Mouse (Mus musculus): ENCODE results near the gene Duox2.
A peak's percentile ranks its signal among the peaks of the same experiment; 100 is the strongest.

The Duox2 gene

GRCm38 (mm10) chr2:122301921-122302573 is 3.8 kb upstream of the Duox2 start:
- DNase-seq (ENCODE audit: low spot score), result no peak

- no peak for DNase-seq (ENCODE audit: low spot score)
Observed at GRCm38 (mm10) chr2:122301081-122301920, 3.1 kb upstream of the Duox2 start.

GRCm38 (mm10) chr2:122300656-122301020 is 2.4 kb upstream of the Duox2 start:
- DNase-seq (ENCODE audit: low spot score), result no peak

- no peak for DNase-seq (ENCODE audit: low spot score)
Observed at GRCm38 (mm10) chr2:122299911-122300655, 1.8 kb upstream of the Duox2 start.

GRCm38 (mm10) chr2:122298596-122299490 is 594 bp upstream of the Duox2 start, which contains the start of gene Duoxa2:
Gene Duoxa2 (plus strand): TSS chr2:122298900.
- peak; percentile 38 for DNase-seq (ENCODE audit: low spot score)

GRCm38 (mm10) chr2:122297271-122298095 is 766 bp downstream of the Duox2 start:
- no peak for DNase-seq (ENCODE audit: low spot score)

- DNase-seq (ENCODE audit: low spot score), result no peak
Observed at GRCm38 (mm10) chr2:122294916-122295315, 3.3 kb downstream of the Duox2 start.

- DNase-seq (ENCODE audit: low spot score), result no peak
Observed at GRCm38 (mm10) chr2:122286137-122286536, 12.1 kb downstream of the Duox2 start.

GRCm38 (mm10) chr2:122284091-122284490 is 14.2 kb downstream of the Duox2 start:
- no peak for DNase-seq (ENCODE audit: low spot score)

- DNase-seq (ENCODE audit: low spot score), result no peak
Observed at GRCm38 (mm10) chr2:122278769-122279168, 19.5 kb downstream of the Duox2 start.

- DNase-seq (ENCODE audit: low spot score), result peak; percentile 65
Observed at GRCm38 (mm10) chr2:122266407-122267193, 31.6 kb downstream of the Duox2 start.

- no peak for DNase-seq (ENCODE audit: low spot score)
Observed at GRCm38 (mm10) chr2:122264690-122265089, 33.6 kb downstream of the Duox2 start.

- no peak for DNase-seq (ENCODE audit: low spot score)
Observed at GRCm38 (mm10) chr2:122260729-122261128, 37.5 kb downstream of the Duox2 start.

- DNase-seq (ENCODE audit: low spot score), result no peak
Observed at GRCm38 (mm10) chr2:122255997-122256396, 42.3 kb downstream of the Duox2 start.

- no peak for DNase-seq (ENCODE audit: low spot score)
Observed at GRCm38 (mm10) chr2:122247786-122248185, 50.5 kb downstream of the Duox2 start.

- DNase-seq (ENCODE audit: low spot score), result peak; percentile 63
Observed at GRCm38 (mm10) chr2:122243671-122244131, 54.5 kb downstream of the Duox2 start.

- DNase-seq (ENCODE audit: low spot score), result peak; percentile 51
Observed at GRCm38 (mm10) chr2:122241935-122242334, 56.3 kb downstream of the Duox2 start.

- no peak for DNase-seq (ENCODE audit: low spot score)
Observed at GRCm38 (mm10) chr2:122241226-122241625, 57.0 kb downstream of the Duox2 start.

- DNase-seq (ENCODE audit: low spot score), result peak; percentile 67
Observed at GRCm38 (mm10) chr2:122240735-122241134, 57.5 kb downstream of the Duox2 start.

Data from yolk sac, embryonic 10.5 days (tissue).